Mouse (Mus musculus) stomach, embryonic 15.5 days (tissue): ENCODE data around the gene Tmem185b. TPM values are rescaled to one million over a fixed set of nuclear protein-coding genes. Genes with fewer than 3 reads are reported as not detected.

ENCODE experiments used
- ATAC-seq: fragments of 200-750 bp; cut with Nextera tagmentation; 2 replicates; pipeline ENCODE4 v1.8.0; 2017; ENCODE audit warnings: low read depth, moderate number of reproducible peaks, moderate TSS enrichment; ENCODE audit not compliant: insufficient read depth, low FRiP score
- H3K27ac ChIP-seq: fragments of 300-500 bp; sonication (generic); 2 replicates; pipeline ENCODE4 v1.5.1; 2015; ENCODE audit warnings: mild to moderate bottlenecking, inconsistent platforms
- H3K27me3 ChIP-seq: fragments of 300-500 bp; sonication (generic); replicated peaks from 2 replicates; pipeline ENCODE4 v1.6.1; 2015; ENCODE audit warnings: inconsistent platforms
- H3K36me3 ChIP-seq: fragments of 300-500 bp; sonication (generic); 2 replicates; pipeline ENCODE4 v1.6.1; 2015; ENCODE audit warnings: inconsistent platforms
- H3K4me1 ChIP-seq: fragments of 300-500 bp; sonication (generic); 2 replicates; pipeline ENCODE4 v1.6.1; 2015; ENCODE audit warnings: inconsistent platforms
- H3K4me2 ChIP-seq: fragments of 300-500 bp; sonication (generic); 2 replicates; pipeline ENCODE4 v1.6.1; 2015; ENCODE audit warnings: mild to moderate bottlenecking, inconsistent platforms
- H3K4me3 ChIP-seq: fragments of 300-500 bp; sonication (generic); replicated peaks from 2 replicates; pipeline ENCODE4 v1.5.1; 2015; ENCODE audit warnings: inconsistent platforms
- H3K9ac ChIP-seq: fragments of 300-500 bp; sonication (generic); 2 replicates; pipeline ENCODE4 v1.6.1; 2015; ENCODE audit warnings: inconsistent platforms
- H3K9me3 ChIP-seq: fragments of 300-500 bp; sonication (generic); 2 replicates; pipeline ENCODE4 v1.6.1; 2016; ENCODE audit warnings: inconsistent platforms
- WGBS: fragments of 180-500 bp; shearing (Covaris S2); methylation state at CpG from one replicate; pipeline ENCODE4 v1.1.7; 2015; 5-methylcytosine and 5-hydroxymethylcytosine counted together
- polyA plus RNA-seq: library from polyadenylated mRNA; unstranded; fragments of >200 nt; fragmentation: Nextera tagmentation; extraction: Ambion mirVana; gene quantifications from 2 replicates; pipeline ENCODE4 v1.2.1, GENCODE M21; 2015

Tmem185b gene
- polyA plus RNA-seq, 1 experiment from 2014 or later = 22.9 TPM

DNA sequence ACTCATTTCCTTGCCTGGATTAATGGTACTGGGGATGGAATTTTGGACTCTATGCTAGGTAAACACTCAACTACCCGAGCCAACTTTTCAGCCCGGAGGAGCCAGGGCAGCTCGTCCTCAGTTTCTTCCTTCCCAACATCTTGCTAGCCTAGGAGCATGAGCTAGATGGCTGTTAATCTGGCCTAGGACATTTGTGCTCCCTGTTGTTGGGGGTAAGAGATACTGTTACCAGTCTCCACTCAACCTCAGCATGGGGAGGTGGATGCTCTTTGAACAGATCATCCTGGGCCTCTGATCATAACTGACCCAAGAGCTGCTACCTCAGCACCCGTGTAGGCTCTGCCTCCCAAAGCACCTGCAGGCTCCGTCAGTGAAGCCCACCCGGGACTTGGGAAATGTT, 17.4 kb downstream of the Tmem185b start:
- H3K4me2 ChIP-seq = no peak overlapping the region
- no peaks in the 10 kb centered on the region for H3K9me3 ChIP-seq
- H3K36me3 ChIP-seq = no peaks in the 10 kb centered on the region
- no peak for ATAC-seq
- H3K9ac ChIP-seq = no peak overlapping the region
- no peak overlapping the region for H3K4me3 ChIP-seq
- 76% methylated on average over 6 of the region's 6 CpGs for WGBS
- H3K4me1 ChIP-seq = no peaks in the 10 kb centered on the region
- no peak overlapping the region for H3K27ac ChIP-seq
- H3K27me3 ChIP-seq = no peaks in the 10 kb centered on the region

DNA sequence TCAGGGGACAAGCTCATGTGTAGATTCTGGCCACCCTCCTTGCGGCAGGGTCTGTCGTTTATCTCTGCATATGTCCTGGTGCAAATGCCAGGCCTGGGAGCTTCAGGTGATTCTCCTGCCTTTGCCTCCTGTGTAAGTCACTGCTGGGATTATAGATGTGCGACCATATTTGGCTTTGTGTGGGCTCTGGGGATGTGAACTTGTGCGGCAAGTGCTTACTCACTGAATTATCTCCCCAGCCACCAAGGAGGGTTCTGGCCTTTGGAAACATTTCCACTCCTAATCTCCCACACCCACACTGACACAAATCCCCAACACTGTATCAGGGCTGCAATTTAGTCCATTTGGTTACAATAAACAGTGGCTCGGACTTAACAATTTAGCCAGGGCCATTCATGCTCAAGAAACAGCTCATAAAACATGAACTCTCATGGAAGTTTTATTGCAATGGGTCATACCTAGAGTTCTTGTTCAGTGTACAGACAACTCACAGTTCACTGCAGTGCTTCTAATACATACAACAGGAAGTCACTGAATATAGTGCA, 18.7 kb downstream of the Tmem185b start:
- Histone ChIP-seq H3K36me3 (no peaks in the 10 kb centered on the region), H3K4me3 (no peak overlapping the region), H3K4me1 (no peaks in the 10 kb centered on the region), H3K27me3 (no peaks in the 10 kb centered on the region), H3K9me3 (no peaks in the 10 kb centered on the region), H3K4me2 (no peak overlapping the region), H3K9ac (no peak overlapping the region), H3K27ac (no peak overlapping the region)
- WGBS = 78% methylated on average over 5 of the region's 5 CpGs
- ATAC-seq = no peak

DNA sequence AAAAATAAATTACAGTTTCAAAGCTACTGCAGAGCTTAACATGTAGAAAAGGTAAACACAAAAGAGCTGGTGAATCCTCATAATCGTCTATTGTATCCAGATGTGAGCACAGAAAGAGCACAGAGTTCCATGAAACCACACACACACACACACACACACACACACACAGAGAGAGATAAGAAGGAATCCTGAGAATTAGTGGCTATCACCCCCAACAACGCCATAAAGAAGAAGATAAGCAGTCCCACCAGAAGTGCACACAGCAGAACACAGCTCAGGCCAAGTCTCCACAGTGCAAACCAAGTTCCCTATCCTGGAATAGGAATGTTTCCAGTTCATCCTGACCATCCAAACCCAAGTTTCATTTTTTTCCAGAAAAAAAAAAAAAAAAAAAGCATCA, 19.2 kb downstream of the Tmem185b start:
- WGBS = 56% methylated on average over 2 of the region's 2 CpGs
- no peak overlapping the region for H3K9ac ChIP-seq
- no peaks in the 10 kb centered on the region for H3K36me3 ChIP-seq

DNA sequence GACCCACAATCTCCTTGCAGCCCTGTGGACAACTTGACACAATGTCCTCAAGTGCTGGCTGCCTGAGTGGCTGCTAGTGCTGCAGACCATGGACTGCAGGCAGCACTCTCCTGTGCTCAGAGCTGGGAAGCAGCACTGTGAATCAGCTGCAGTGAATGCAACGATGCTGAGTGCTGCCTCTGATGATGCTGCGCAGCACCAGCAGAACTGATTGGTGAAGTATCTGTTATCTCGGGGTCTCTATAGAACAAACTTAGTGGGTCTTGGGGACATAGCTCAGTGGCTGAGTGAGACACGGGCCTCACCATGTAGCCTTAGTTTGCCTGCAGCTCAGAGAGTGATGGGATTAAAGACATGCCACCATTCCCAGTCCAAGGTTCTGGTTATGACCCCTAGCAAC, 19.7 kb downstream of the Tmem185b start:
- 91% methylated on average over 4 of the region's 4 CpGs for WGBS
- no peaks in the 10 kb centered on the region for H3K4me1 ChIP-seq

More for the DNA sequence above, 19.2 kb downstream of the Tmem185b start:
- Histone ChIP-seq H3K4me2 (no peak overlapping the region), H3K4me1 (no peaks in the 10 kb centered on the region), H3K27me3 (no peaks in the 10 kb centered on the region), H3K9me3 (no peaks in the 10 kb centered on the region), H3K27ac (no peak overlapping the region), H3K4me3 (no peak overlapping the region)
- no peak for ATAC-seq

DNA sequence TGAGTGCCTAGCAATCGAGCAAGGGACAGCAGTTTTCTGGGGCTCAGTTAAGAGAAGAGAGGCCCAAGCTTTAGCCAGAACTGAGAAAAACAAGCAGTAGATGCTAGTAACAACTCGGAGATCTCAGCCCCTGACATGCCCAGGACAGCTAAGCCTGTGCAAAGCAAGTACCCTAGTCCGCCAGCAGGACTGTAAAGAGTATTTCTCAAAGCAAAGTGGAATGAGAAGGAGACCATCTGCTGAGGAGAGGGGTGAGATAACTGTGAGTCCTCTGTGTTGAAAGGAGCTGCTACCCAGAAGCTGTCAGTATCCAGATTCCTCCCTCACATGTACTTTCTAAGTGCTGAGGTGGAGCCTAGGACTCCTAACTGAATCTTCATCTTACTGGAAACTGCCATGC, 20.5 kb downstream of the Tmem185b start:
- H3K4me1 ChIP-seq = no peaks in the 10 kb centered on the region
- H3K4me2 ChIP-seq = no peak overlapping the region
- H3K27ac ChIP-seq = no peak overlapping the region
- H3K27me3 ChIP-seq = no peaks in the 10 kb centered on the region
- H3K4me3 ChIP-seq = no peak overlapping the region
- ATAC-seq = no peak
- no peaks in the 10 kb centered on the region for H3K36me3 ChIP-seq
- WGBS = 81% methylated on average over 3 of the region's 3 CpGs
- H3K9me3 ChIP-seq = no peaks in the 10 kb centered on the region
- no peak overlapping the region for H3K9ac ChIP-seq

More for the DNA sequence above, 19.7 kb downstream of the Tmem185b start:
- Histone ChIP-seq H3K36me3 (no peaks in the 10 kb centered on the region), H3K27ac (no peak overlapping the region), H3K4me3 (no peak overlapping the region), H3K9me3 (no peaks in the 10 kb centered on the region), H3K27me3 (no peaks in the 10 kb centered on the region), H3K4me2 (no peak overlapping the region), H3K9ac (no peak overlapping the region)
- no peak for ATAC-seq

DNA sequence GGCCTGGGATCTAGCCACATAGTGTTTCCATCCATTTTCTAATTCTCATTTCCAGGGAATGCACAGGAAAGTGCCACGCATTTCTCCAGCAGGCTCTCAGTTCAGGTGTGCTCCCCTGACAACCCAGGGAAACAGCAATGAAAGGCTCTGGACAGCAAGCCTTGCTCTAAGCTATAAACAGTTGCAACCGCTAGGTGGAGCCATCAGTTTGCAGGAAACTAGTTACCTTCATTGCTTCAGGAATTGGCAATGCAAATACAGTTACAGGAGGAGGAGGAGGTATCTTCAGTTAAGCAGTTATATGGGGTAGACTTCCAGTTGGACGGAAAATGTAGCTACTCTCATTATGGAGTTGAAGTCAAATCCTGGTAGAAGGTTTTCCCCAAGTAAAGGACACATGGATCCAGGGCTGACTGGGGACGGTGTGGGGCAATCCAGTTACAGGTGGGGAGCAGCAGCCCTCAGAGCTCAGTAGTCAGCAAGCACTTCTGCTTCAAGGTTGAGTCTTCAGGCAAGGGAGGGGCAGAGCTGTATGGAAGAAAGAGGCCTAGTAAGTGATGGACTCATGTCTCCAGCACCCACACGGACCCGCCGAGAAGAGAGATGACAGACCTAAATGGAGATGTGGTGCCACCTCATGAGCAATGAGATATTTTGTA, 22.8 kb downstream of the Tmem185b start:
- no peaks in the 10 kb centered on the region for H3K27me3 ChIP-seq
- H3K4me3 ChIP-seq = no peak overlapping the region
- H3K4me2 ChIP-seq = no peak overlapping the region
- no peak overlapping the region for H3K27ac ChIP-seq
- 64% methylated on average over 7 of the region's 7 CpGs for WGBS
- no peak for ATAC-seq
- H3K36me3 ChIP-seq = no peaks in the 10 kb centered on the region
- no peaks in the 10 kb centered on the region for H3K4me1 ChIP-seq
- H3K9ac ChIP-seq = no peak overlapping the region
- no peaks in the 10 kb centered on the region for H3K9me3 ChIP-seq

DNA sequence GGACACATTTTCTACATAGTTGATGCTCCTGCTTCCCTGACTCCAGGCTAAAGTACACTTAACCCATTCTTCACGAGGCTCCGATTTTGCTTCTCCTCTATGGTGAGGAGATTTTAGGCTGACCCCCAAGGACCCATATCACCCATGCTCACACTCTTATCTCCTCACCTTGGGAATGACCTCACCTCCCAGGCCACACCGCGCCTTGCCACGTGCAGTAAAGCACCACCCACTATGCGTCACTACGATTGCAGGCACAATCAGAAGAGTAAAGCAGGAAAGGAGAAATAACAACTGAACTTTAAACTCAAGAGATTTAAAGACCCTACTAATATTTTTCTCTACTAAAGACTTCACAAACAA, 23.3 kb downstream of the Tmem185b start:
- no peak for ATAC-seq
- Histone ChIP-seq H3K27ac (no peak overlapping the region), H3K9ac (no peak overlapping the region), H3K4me3 (no peak overlapping the region), H3K9me3 (no peaks in the 10 kb centered on the region), H3K27me3 (no peaks in the 10 kb centered on the region), H3K4me2 (no peak overlapping the region), H3K36me3 (no peaks in the 10 kb centered on the region), H3K4me1 (no peaks in the 10 kb centered on the region)
- 75% methylated on average over 7 of the region's 7 CpGs for WGBS

DNA sequence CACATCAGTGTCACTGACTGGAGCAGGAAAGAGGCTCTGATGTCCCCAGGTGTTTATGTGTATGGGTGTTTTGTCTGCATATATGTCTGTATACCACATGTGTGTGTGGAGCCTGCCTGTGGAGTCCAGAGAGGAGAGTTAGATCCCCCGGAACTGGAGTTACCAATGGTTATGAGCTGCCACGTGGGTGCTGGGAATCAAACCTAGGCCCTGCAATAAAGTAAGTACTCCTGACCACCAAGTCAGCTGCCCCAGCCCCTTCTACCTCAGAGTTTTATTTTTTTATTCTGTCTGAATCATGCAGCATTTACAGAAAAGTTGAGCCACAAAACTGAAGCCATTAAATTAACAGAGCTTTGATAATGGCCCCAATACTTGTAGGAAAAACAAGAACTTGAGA, 24.1 kb downstream of the Tmem185b start:
- whole genome bisulfite sequencing = 79% methylated on average over 2 of the region's 2 CpGs

DNA sequence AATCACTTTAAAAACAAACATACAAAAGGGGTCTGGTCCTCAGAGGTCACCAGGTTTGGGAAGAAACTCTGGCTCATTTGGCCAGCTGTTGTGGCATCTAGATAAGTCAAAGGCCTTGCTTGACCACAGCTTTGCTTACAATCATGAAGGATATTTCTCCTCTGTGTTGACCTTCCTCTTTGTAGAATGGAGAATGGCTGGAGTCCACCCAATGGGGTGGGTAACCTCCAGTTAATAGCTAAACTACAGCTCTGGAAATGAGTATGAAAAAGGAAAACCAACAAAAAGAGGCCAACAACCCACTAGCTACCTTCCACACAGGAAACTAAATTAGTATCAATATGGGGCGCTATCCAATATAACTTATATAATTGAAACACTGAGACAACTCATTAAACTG, 25.7 kb downstream of the Tmem185b start:
- Histone ChIP-seq H3K27me3 (no peaks in the 10 kb centered on the region), H3K4me3 (no peak overlapping the region), H3K4me2 (no peak overlapping the region), H3K9ac (no peak overlapping the region), H3K27ac (no peak overlapping the region), H3K4me1 (no peaks in the 10 kb centered on the region), H3K36me3 (no peaks in the 10 kb centered on the region), H3K9me3 (no peaks in the 10 kb centered on the region)
- ATAC-seq = no peak
- 94% methylated on average over 1 of the region's 1 CpGs for WGBS

More for the DNA sequence above, 24.1 kb downstream of the Tmem185b start:
- Histone ChIP-seq H3K9me3 (no peaks in the 10 kb centered on the region), H3K9ac (no peak overlapping the region), H3K4me2 (no peak overlapping the region), H3K4me1 (no peaks in the 10 kb centered on the region), H3K27ac (no peak overlapping the region), H3K4me3 (no peak overlapping the region), H3K27me3 (no peaks in the 10 kb centered on the region), H3K36me3 (no peaks in the 10 kb centered on the region)
- ATAC-seq = no peak

DNA sequence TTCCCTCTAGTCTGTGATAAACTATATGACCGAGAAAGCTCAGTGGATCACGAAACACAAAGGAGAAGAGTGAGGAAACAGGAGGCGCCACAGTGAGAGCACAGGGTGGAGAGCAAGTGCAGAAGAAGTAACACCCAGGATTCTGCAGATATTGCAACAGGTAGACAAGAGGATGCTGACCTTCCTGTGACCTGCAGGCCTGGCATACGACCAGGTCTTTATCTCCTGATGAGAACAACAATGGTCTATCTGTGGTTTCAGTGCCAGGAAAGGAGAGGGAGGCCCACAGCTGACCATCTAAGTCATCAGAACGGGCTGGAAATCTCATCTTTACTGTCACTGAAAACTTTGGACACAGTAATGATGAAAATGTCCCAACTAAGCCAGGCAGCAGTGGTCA, 29.7 kb downstream of the Tmem185b start:
- WGBS = 65% methylated on average over 5 of the region's 5 CpGs

DNA sequence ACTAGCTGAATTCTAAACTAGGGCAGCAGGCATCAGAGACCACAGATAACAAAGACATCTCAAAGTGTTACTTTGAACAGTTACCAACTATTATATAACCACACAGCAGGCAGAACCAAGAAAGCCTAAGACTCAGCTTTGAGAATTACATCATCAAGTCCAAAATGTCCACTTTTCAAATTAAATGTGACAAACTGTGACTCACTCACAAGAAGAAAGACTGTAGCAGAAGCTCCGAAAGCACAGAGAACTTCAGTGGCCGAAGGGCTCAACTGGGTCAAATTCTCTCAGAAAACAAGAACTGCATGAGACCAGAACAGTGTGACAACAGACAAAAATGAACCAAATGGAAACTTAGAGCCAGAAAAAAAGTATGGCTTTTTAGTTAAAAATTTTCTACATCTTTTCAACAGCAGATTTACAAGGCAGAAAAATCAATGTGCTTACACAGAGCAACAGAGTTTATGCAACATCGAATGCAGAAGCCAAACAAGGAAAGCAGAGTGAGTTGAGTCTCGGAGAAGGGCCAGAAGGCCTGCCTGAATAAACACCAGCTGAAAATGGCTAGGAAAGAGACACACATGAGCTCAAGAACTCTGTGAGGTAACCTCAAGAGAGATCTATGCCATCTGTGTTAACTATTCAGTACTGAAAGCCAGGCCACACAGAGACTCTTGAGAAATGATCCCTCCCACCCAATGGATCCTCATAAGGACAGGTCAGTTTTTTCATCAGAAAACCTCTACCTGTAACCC, 31.9 kb downstream of the Tmem185b start:
- H3K9me3 ChIP-seq = no peaks in the 10 kb centered on the region
- no peaks in the 10 kb centered on the region for H3K4me1 ChIP-seq
- H3K4me3 ChIP-seq = no peak overlapping the region
- H3K27ac ChIP-seq = no peak overlapping the region
- ATAC-seq = no peak
- no peaks in the 10 kb centered on the region for H3K27me3 ChIP-seq
- no peak overlapping the region for H3K4me2 ChIP-seq
- H3K9ac ChIP-seq = no peak overlapping the region
- WGBS = 69% methylated on average over 4 of the region's 4 CpGs
- H3K36me3 ChIP-seq = no peaks in the 10 kb centered on the region

More for the DNA sequence above, 29.7 kb downstream of the Tmem185b start:
- Histone ChIP-seq H3K4me1 (no peaks in the 10 kb centered on the region), H3K4me2 (no peak overlapping the region), H3K36me3 (no peaks in the 10 kb centered on the region), H3K27ac (no peak overlapping the region), H3K9ac (no peak overlapping the region), H3K4me3 (no peak overlapping the region), H3K9me3 (no peaks in the 10 kb centered on the region), H3K27me3 (no peaks in the 10 kb centered on the region)
- ATAC-seq = no peak

DNA sequence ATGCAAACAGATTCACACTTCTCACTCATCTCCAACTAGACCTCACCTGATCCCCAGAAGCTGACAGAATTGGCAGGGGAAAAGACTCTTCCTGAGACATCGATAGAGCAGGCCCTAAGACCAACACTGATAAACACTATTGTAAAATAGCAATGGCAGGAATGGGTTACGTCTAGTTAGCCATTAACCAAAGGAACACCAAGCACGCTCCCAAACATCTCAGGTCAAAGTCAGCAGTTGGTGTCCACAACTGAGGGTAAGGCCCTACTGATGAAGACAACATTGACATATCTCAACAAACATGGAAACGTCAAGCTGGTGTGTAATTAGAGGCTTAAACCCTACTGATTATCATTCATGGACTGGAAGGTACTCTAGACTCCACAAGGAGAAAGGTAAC, 39.6 kb downstream of the Tmem185b start:
- no peak overlapping the region for H3K27ac ChIP-seq
- H3K4me2 ChIP-seq = no peak overlapping the region
- H3K4me1 ChIP-seq = no peaks in the 10 kb centered on the region
- no peaks in the 10 kb centered on the region for H3K27me3 ChIP-seq
- H3K9ac ChIP-seq = no peak overlapping the region
- no peaks in the 10 kb centered on the region for H3K9me3 ChIP-seq
- WGBS = 69% methylated on average over 4 of the region's 4 CpGs
- H3K4me3 ChIP-seq = no peak overlapping the region
- no peak for ATAC-seq
- H3K36me3 ChIP-seq = no peaks in the 10 kb centered on the region
